Mouse (Mus musculus): ENCODE measurements at regions not wholly inside any gene's neighbourhood (a gene's known extent, or its start where the extent isn't known, plus 50 kb on each side); places are given as distances from the start of the nearest gene placed in this dataset.

DNA sequence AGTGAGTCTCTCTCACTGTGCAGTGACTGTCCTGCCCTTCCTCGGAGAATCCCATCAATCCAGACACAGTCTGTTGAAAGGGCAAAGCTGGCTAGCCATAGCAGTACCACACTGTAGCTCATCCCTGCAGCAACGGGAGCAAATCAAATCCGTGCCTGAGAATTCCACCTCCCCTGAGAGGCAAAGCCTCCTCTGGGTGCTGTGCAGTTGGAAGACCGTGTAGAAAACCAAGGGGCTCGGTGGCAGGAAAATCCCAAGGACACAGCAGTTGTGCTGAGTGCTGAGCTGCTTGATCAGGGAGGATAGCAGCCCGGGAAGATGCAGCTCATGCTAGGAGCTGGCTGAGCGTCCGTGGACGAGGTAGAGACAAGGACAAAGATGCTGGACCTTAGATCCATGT lies 418.7 kb upstream of the Trpc7 start:
- TF ChIP-seq CTCF (IDR thresholded peaks at IDR 0.05; ENCODE audit: low read depth) (no peak), EP300 (IDR thresholded peaks at IDR 0.05; ENCODE audit: low read depth) (no peak)
